Mouse (Mus musculus) megakaryocyte, embryonic 14.5 days (primary cell): ENCODE data around the gene Hoxa3.

Source experiments
- FLI1 ChIP-seq: IDR thresholded peaks from 2 replicates; pipeline ENCODE4 v1.6.1; 2012; ENCODE audit warnings: low read length, inconsistent platforms, mixed read lengths
- GATA1 ChIP-seq: IDR thresholded peaks from 3 replicates; pipeline ENCODE4 v1.6.1; 2012; ENCODE audit warnings: mixed read lengths, low read length, inconsistent platforms, borderline replicate concordance

- TF ChIP-seq GATA1 (no peak), FLI1 (no peak)
These were observed 4.9 kb upstream of the Hoxa3 start for GRCm38 (mm10) chr6:52217895-52218642.
